Mouse (Mus musculus): ENCODE measurements around the gene Ttc9b.
"Not testable (repeated sequence)": the region's sequence is repeated elsewhere in the genome, so short reads cannot be mapped to it uniquely, and the experiment has no call there.

DNA sequence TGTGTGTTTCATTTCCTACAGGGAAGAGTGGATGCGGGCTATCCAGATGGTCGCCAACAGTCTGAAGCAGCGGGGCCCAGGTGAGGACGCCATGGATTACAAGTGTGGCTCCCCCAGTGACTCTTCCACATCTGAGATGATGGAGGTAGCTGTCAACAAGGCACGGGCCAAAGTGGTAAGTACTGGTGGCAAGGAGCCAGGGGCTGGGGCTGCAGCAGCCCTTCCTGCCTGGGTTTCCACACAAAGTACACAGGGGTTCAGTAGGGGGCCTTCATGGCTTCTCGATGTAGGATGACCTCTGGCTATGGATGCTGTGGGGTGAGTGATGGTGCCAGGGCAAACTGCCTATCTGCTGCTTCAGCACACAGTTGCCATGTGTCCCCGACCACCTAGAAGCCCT lies 24.9 kb upstream of the Ttc9b start:
- TF ChIP-seq CTCF (IDR thresholded peaks at IDR 0.05; ENCODE audit: low read depth, low read length); GATA1 (IDR thresholded peaks at IDR 0.05; ENCODE audit: borderline replicate concordance, low read length): not testable (repeated sequence)

Data from G1E (cell line).